Mouse (Mus musculus) gastrocnemius, adult 8-10 months (tissue): ENCODE data around the gene Dnajc12. TPM values are rescaled to one million over a fixed set of nuclear protein-coding genes. Genes with fewer than 3 reads are reported as not detected.
"Not testable (repeated sequence)": the region's sequence is repeated elsewhere in the genome, so short reads cannot be mapped to it uniquely, and the experiment has no call there.

Experiments used
- DNase-seq, 2 experiments: peaks; one replicate each; pipeline ENCODE4 v3.0.0; 2022; ENCODE audit warnings: low spot score in 2 of 2
- total RNA-seq, 4 experiments: library from RNA; stranded (reverse); gene quantifications; 2 replicates each; pipeline ENCODE4 v1.2.4; 2022

Gene Dnajc12
- total RNA-seq, 4 experiments from 2014 or later: 21.3 to 22.7 (median 22.6) TPM

DNA sequence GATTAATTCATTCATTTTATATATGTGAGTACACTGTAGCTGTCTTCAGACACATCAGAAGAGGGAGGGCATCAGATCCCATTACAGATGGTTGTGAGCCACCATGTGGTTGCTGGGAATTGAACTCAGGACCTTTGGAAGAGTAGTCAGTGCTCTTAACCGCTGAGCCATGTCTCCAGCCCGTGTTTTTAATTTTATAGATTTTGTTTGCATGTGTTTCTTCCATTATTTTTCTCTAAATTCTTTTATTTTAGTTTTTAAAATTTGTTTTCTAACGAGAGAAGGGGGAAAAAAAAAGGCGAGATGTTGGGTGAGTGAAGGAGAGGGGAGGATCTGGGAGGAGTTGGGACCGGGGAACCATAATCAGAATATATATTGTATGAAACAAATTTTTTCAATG, 3.7 kb downstream of the Dnajc12 start:
- not testable (repeated sequence) for DNase-seq

DNA sequence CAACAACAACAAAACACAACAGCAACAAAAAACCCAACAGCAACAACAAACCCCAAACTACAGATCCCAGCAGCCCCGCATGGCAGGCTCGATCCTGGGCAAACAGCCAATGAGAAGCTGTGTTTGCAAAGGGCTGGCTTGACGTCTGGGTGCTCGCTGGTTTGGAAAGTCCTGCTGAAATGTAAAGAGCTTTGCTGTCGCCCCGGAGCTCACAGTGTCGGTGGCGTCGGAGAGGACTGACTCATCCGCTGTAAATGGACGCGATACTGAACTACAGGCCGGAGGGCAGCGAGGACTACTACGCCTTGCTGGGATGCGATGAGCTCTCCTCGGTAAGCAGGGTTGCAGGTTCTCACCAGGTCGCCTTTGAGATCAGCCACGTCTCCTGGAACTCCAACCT, 4.2 kb downstream of the Dnajc12 start:
- peak; percentile 59 to 68 for DNase-seq

DNA sequence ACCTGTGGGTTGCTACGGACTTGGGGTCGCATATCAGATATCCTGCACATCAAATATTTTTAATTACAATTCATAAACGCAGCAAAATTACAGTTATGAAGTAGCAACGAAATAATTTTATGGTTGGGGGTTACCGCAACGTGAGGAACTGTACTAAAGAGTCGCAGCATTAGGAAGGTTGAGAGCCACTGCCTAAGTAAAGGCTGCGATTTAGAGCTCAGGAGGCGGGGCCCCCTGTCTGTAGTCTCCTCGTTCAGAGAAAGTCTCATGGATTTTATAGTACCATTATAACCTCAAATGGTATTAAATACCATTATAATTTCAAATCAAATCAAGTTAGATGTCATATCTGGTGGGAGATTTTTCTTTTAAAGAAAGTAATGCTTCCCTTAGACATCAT, 4.7 kb downstream of the Dnajc12 start:
- DNase-seq: no peak

DNA sequence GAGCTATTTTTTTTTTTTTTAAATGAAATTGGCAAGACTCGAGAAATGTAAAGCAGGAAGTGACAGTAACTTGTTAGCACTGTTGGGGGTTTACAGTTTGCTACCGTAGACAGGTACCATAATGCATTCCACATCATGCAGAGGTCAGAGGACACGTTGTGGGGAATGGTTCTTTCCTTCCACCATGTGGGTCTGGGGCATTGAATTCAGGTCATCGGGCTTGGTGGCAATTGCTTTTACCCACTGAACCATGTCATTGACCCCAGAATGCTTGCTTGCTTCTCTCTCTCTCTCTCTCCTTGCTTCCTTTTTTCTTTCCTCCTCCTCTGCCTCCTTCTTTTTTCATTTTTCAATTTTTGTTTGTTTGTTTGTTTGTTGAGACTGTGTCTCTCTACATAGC, 6.7 kb downstream of the Dnajc12 start:
- no peak for DNase-seq

DNA sequence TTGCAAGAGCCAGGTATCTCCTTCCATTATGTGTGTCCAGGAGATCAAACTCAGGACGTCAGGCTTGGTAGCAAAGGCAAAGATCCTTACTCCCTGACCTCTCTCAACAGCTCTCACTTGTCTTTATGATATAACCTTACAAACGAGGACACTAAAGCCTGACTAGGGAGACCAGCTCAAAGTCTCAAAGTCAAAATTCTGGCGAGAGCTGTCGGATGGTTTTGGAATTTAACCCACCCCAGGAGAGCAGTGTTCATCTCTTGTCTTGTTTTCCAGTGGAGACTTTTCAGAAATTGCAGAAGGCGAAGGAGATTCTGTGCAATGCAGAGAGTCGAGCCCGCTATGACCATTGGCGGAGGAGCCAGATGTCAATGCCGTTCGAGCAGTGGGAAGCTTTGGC, 14.7 kb downstream of the Dnajc12 start:
- DNase-seq: no peak

DNA sequence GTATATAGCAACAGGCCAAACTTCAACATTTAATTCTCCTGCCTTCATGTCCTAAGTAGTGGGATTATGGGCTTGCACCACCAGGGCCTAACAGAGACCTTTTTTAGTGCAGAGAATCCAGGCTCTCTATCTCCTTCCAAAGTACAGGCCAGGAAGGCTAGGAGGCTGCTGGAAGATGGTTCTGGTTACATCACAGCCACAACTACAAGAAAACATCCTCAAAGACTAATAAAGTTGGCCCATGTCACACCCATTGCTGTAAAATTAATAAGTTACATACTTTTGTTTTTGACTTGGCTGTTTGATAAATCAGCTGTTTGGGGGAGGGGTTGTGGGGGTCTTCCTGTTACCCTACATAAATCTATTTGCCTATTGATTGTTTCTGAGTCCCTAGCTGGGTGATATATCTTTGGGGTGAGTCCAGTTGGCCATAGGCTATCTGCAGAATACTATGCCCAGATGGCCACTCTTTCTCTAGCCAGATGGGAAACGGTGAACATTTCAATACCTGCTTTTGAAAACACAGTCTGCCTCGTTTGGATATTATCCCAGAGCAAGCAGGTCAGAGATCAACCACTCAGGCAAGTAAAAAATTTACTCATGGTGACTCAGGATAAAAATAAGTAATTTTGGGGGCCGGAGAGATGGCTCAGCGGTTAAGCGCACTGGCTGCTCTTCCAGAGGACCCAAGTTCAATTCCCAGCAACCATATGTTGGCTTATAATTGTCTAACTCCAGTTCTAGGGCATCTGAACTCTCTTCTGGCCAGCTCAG, 20.7 kb downstream of the Dnajc12 start:
- DNase-seq: no peak

DNA sequence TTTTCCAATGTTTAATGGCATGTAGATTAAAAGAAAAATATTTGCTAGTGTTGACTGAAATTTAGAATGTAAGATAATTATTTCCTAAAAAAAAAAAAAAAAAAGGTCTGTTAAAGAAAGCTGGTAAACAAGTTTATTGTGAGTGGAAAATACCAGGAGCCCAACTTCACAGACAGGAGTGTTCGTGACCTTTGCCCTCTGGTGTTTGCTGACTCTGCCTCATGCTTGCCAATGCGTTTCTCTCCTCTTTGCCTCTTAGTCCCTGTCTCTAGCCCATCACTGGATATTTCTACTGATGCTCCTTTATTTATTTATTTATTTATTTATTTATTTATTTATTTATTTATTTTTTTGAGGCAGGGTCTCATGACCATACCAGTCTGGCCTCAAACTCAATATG, 21.4 kb downstream of the Dnajc12 start:
- DNase-seq: no peak

DNA sequence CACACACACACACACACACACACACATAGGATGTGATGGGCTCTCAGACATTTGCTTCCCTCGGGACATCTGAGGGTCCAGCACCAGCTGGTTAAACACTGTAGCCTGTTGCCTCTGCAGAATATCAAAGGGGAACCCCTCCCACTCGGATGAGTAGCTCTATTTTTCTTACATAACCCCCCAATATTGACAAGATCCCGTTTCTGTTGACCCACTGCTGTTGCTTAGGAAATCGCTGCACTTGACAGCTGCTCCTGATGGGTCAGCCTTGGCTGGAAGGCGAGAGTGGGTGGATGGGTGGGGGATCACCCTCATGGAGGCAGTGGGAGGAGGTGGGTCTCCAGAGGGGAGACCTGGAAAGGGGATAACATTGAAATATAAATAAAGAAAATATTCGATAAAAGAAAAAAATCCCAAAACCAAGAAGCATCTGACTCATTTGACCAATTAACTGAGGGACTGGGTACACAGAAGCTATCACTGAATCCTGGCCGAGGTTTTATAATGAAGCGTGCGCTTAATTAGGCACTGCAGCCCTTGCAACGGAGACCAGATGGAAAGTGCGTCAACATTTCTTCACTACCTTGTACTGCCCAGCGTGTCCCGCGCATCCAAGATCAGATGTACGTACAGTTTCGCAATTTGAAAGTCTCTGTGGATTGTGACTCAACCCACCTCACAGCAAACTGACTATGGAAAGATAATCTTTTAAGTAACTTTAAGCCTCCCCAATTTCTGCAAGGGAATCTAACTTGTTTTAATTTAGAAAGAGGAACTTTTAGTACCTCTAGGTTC, 28.1 kb downstream of the Dnajc12 start:
- no peak for DNase-seq

DNA sequence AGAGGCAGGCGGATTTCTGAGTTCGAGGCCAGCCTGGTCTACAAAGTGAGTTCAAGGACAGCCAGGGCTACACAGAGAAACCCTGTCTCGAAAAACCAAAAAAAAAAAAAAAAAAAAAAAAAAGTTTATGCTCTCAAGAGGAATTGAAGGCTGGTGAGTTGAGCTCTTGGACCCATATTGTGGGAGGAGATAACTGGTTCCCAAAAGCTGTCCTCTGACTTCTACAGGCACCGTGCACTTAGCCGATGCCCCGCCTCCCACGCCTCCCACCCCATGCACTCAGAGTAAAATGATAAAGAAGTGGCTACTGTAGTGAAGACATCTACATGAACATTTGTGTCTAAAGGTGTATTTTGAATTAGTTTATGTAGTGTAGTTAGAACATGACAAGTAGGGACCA, 29.4 kb downstream of the Dnajc12 start:
- DNase-seq: not testable (repeated sequence)

DNA sequence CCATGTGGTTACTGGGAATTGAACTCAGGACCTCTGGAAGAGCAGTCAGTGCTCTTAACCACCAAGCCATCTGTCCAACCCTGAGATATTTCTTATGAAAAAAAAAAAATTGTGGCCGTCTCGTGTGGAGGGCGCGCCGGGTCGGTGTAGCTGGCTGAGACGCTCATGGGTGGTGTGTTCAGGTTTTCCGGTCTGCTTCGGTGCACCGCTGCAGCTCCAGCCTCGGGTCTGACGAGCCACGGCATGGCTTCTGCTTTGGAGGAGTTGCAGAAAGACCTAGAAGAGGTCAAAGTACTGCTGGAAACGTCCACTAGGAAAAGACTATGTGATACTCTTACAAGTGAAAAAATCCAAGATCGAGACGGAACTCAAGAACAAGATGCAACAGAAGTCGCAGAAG, 30.5 kb downstream of the Dnajc12 start:
- no peak for DNase-seq

DNA sequence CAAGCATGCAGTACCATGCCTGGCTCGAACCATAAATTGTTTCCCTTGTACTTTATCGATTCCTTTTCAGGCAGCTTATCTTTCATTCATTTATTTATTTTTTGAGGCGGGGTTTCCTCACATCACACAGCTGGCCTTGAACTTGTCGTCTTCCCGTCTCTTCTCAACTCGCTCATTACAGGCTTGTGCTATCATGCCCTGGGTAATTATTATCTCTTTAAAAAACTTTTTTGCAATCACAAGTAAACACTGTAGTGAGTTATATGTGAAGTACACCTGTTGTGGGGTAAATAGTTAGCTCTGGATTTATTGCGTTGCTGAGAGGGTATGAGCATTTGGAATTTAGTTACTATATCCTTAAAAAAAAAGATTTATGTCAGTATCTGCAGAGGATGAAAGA, 33.0 kb downstream of the Dnajc12 start:
- no peak for DNase-seq

DNA sequence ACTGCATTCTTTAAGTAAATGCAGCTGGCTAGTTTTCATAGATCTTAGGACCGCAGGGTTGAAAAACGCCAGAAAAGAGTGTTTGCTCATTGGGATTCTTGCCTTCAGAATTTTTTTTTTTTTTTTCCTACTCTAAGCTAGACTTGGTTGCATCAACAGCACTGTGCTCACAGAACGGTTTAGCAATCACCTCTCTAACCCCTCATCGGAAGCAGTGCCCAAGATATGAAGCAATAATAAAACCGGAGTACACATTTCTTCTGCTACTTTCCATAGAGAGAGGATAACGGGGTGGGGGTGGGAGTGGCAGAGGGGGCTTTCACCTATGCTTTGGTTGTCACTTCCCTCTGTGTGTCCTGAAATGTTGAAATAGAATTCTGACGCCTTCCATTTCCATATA, 33.6 kb downstream of the Dnajc12 start:
- no peak for DNase-seq

DNA sequence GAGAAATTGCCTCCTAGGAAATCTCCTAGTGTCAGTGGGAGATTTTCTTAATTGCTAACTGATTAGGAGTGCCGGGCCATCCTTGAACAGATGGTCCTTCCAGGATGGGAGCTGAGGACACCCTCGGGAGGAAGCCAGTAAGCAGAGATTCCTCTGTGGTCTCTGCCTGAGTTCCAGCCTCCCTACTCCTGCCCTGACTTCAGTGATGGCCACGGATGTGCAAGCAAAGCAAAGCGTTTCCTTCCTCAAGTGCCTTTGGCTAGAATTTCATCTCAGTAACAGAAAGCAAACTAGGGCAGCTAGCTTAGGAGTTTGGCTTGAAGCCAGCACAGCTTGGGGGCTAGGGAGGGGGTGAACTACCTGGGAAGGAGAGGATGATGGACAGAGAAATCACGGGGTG, 34.8 kb downstream of the Dnajc12 start:
- no peak for DNase-seq

DNA sequence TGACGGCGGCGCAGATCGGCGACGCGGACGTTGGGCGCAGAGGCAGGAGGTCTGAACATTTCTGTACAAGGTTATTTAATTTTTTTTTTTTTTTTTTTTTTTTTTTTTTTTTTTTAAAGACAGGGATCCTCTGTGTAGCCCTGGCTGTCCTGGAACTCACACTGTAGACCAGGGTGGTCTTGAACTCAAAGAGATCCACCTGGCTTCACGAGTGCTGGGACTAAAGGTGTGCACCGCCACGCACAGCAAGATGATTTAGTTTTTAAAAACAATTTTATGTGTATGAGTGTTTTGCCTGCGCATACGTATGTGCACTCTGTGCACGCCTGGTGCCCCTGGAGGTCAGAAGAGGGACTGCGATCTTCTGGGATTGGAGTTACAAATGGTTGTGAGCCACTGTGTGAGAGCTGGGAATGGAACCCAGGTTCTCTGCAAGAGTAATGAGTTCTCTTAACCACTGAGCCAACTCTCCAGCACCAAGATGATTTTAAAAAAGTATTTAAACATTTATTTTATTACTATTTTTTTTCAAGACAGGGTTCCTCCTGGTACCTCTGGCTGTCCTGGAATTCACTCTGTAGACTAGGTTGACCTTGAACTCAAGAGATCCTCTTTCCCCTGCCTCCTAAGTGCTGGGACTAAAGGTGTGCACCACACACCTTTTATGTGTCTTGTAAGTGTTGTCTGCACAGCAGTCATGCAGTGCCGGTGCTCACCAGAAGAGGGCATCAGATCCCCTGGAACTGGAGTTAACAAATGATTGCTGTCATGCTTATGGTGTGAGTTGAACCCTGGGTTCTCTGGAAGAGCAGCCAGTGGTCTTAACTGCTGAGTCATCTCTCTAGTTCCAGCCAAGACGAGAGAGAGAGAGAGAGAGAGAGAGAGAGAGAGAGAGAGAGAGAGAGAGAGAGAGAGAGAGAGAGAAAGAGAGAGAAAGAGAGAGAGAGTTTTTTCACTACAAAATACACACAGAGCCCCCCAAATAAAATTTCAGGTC, 39.8 kb downstream of the Dnajc12 start, which contains the start of gene Gm7075:
TSS of gene Gm7075 (minus strand) at position 51 of the 997 bp plus-strand sequence.
- peak; percentile 27 to 42 for DNase-seq

DNA sequence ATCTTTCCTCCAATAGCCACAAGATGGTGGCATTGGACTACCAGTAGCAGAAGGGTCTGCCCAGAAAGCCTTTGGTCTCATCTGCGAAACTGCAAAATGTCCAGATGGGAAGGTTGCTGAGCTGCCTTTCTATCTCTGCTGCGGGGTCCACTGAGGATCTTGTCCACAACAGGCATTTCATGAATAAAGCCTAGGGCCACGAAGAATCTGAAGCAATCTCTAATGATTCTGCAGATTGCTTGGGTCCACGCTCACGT, 40.4 kb downstream of the Dnajc12 start:
- DNase-seq: no peak

DNA sequence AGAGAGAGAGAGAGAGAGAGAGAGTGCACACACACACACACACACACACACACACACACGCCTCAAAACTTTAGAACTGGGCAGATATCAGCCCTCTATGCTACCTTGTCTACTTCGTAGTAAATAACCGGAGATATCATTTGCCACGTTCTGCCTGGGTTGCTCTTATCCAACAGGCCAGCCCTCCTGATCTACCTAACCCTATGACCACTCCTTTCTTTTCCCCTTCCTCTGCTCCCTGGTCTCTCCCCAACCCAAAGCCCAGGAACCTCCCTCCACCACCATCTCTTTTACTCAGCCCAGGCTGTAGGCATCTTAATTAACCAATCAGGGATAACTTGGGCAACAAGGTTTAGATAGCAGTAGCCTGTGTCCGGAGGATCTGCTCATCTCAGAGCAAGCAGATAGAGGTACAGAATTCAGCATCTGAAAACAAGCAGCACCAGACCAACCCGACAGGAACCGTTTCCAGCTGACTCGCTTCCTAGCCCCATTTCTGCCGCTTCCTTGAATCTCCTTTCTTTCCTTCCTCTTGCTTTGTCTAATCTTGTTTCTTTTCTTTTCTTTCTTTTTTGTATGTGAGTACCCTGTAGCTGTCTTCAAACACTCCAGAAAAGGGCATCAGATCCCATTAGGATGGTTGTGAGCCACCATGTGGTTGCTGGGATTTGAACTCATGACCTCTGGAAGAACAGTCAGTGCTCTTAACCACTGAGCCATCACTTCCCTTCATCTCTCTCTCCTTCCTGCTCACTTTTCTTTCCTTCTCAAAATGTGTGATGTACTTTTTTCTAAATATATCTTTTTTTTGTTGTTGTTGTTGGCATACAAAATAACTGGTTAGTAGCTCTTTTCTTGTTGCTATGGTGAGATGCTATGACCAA, 41.6 kb downstream of the Dnajc12 start:
- DNase-seq: no peak

DNA sequence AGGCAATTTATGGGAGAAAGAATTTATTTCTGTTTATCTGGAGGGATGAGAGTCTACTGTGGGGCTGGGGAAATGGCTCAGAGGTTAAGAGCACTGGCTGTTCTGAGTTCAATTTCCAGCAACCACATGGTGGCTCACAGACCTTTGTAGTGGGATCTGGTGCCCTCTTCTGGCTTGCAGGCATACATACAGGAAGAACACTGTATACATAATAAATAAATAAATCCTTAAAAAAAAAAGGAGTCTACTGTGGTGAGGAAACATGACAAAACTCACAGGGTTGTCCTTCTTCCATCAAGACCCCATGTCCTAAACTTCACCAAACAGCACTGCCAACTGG, 42.2 kb downstream of the Dnajc12 start:
- no peak for DNase-seq

DNA sequence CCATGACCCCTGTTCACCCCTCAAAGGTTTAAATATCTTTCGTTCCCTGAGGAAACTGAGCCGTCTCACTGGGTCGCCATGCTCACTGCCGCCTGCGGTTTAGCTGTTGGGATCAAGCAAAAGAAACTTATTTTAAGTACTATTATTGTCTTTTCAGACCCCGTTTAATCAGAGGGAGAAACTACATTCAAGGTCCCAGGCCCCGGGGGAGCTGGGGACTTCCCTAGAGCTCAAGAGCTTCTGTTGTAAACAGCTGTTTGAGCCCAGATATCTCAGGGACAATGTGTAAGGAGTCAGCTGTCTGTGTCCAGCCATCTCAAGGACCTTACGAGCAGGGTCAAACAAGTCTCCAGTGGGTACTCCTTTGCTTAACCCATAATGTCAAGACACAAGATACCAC, 44.9 kb downstream of the Dnajc12 start:
- DNase-seq: no peak

DNA sequence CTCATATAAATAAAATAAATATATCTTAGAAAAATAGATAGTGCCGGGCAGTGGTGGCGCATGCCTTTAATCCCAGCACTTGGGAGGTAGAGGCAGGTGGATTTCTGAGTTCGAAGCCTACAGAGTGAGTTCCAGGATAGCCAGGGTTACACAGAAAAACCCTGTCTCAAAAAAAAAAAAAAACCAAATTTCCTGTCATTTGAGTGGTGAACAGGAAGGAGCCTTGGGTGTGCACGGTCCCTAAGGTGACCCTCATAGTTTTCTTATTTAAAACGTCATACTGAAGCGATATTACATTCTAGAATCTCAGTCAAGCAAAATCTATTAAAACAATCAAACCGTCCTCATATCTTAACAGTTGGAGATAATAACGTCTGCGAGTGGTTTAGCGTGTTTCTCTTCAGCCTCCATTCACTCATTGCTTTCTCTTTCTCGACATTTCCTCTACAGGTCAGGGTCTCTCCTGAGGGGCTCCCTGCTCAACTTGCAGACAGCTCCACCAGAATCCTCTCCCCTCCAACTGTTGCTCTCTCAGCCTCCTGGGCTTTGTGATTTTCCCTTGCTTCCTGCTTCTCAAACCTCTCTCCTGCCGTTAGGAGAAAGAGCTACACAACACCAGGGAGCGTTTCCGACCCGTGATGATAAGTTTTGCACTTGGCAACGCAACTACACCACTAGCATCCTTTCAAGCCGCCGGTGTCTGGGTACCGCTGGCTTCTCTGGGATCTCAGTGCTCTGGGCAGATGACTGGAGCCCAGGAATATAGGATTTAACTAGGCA, 46.2 kb downstream of the Dnajc12 start:
- no peak for DNase-seq

DNA sequence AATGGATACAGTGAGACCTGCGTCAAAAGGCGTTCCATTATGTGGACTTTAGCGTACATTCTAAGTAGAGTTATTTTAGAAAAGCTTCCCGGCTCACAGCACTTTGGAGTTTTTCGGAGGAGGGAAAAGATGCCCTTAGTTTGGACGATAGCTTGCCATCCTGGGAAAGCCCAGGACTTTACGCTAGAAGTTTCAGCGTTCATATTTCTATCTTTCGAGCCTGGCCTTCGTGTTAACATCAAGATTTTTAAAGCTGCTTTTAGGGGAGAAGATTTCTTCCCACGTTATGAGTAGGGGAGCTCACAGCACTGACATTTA, 46.7 kb downstream of the Dnajc12 start:
- no peak for DNase-seq
